Mouse (Mus musculus) adrenal gland, postnatal 10 days (tissue): ENCODE measurements around the gene Gba2. TPM values are rescaled to one million over a fixed set of nuclear protein-coding genes. Genes with fewer than 3 reads are reported as not detected.

Experiments
- DNase-seq: peaks from one replicate; pipeline ENCODE4 v3.0.0; 2021; ENCODE audit warnings: mixed read lengths
- total RNA-seq, 2 experiments: library from RNA; stranded (reverse); gene quantifications; 2 replicates each; pipeline ENCODE4 v1.2.3; 2021

Gba2 gene
- total RNA-seq, 2 experiments from 2014 or later: 10.5 to 15.4 TPM

DNA sequence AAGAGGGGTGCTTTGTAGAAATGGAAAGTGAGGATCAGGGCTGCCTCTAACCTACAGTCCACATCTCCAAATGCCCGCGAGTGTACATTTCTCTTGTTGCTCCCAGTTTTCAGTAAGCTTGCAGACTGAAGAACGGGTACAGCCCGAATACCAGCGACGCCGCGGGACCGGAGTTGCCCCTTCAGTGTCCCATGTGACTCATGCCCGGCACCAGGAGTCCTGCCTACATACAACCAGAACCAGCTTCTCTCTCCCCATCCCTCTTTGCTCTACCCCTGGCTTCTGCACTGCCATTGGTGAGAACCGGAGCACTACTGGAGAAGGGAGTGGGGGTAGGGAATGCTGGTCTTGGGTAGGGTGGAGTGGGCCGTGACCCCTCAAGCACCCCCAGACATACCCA lies 2.7 kb upstream of the Gba2 start:
- no peak for DNase-seq

DNA sequence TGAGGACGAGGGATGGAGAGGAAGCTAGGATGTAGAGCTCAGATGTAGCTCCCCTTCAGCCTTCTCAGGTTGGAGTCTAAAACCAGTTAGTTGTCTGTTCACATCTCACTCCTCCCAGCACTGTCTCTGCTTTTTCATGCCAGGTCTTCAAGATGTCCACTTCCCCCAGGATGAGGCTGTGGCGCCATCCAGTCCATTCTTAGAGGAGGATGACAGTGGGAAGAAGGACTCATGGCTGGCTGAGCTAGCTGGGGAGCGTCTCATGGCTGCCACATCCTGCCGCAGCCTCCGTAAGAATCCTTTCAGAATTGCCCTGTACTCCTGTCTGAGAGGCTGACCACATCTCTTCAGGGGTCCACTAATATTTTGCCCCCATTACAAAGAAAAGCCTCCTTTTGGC lies 2.0 kb upstream of the Gba2 start:
- DNase-seq: no peak

GRCm38 (mm10) chr4:43579731-43580130 lies 1.1 kb upstream of the Gba2 start:
- DNase-seq: no peak

- no peak for DNase-seq
Observed at GRCm38 (mm10) chr4:43579256-43579655, 583 bp upstream of the Gba2 start.

GRCm38 (mm10) chr4:43577237-43577881 lies 1.3 kb downstream of the Gba2 start:
- DNase-seq: no peak

GRCm38 (mm10) chr4:43575356-43575755 lies 3.3 kb downstream of the Gba2 start:
- DNase-seq: no peak

DNA sequence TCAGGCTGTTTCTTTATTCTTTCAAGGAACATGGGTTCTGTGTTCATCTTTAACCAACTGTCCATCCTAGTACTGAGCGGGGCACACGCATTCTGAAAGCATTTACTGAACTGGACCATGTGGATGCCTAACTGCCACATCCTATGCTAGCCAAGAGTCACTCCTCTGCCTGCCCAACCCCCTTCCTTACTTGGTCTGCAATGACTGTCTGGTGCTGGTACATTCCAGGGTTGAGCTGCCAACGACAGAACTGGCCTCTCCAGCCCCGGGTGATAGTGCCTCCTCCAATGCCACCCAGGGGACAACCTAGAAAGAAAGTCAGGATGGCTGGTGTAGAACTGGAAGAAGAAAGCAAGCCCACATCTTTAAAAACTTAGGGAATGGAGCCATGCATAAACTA lies 5.1 kb downstream of the Gba2 start:
- no peak for DNase-seq

DNA sequence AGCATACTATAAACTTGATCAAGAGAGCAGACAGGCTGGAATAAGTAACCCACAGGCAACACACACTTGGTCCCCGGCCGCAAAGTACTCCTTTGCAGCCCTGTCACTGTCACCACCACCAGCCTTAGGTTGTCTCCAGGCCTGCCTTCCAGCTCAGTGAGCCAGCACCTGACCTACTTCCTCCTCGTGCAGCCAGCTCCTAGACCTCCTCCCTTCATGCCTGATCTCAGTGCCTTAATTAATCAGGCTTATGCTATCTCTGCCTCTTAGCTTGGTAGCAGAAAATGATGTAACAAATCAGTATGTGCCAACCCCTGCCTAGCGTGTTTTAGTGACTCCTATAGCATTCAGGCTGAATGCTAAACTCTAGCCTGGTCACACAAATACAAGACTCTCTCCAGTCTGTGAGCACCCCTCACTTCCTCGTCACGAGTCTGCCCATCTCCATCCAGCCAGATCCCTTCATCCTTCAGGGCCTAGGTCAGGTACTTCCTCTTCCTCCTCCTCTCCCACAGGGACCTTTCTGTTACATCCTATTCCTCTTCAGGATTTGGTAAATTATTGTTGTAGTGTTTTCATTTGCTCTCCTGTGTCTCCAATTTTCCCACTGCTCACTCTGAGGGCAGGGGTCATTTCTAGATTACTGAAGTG lies 7.2 kb downstream of the Gba2 start:
- no peak for DNase-seq

- no peak for DNase-seq
Observed at GRCm38 (mm10) chr4:43567140-43567539, 11.5 kb downstream of the Gba2 start.

DNA sequence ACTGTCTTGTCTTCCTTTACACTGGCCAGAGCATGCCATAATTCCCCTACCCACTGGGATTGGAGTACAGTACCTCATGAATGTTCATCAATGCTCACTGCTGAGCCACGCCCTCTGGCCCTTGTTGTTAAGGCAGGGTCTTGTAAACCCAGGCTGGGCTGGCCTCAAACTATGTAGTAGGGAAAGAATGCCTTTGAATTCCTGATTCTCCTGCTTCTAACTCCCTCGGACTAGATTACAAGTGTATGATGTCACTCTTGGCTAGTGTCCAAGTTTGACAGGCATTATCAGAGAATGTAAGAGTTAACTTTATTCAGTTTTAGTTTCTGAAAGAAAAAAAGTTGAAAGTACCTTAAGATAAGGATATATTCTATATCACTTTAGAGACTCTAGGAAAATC lies 14.4 kb downstream of the Gba2 start:
- no peak for DNase-seq

DNA sequence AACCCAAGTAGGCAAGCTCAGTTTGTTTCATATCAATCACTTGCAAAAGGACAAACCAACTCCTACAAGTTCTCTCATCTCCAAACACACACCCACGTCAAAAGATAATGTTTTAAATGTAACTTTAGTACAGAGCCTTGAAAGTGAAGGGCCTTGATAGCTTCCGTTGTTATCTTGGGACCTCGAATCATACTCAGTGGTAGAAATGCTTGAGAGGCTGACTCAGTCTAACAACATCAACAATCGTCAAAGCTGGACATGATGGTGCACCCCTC lies 15.1 kb downstream of the Gba2 start:
- no peak for DNase-seq

DNA sequence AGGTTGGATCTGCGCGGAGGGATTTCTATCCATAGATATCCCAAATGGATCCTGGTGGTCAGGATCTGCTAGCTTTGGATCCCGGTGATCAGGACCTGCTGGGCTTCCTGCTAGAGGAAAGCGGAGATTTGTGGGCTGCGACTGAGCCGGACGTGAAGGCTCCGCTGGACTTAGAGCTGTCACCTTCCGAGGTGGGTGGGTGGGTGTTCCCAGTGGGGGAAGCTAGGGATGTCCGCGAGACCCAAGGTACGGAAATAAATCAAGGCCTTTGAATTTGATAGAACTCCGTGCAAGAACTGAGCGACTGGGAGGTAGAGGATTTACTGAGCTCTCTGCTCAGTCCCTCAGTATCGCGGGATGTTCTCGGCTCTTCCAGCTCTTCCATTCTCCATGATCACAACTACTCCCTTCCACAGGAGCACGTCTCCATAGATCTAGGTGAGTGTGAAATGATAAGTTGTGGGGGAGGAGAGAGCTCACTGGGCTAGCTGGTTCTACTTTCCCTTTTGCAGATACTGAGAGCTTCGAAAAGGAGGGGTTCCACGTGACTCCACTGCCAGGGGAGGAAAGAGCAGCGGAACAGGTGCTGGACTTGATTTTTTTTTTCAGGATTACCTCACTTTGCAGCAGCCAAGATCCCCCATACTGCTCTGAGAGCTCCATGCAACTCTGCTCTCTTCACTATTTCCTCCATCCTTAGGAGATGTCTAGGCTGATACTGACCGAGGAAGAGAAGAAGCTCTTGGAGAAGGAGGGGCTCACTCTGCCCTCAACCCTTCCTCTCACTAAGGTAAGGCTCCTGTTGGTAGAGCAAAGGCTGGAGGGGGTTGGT lies 15.7 kb downstream of the Gba2 start:
- no peak for DNase-seq

- peak; percentile 94 for DNase-seq
Observed at GRCm38 (mm10) chr4:43561997-43562768, 16.5 kb downstream of the Gba2 start, which contains the start of the genes Creb3 and Tln1. TSS of gene Creb3 (plus strand) at chr4:43562332. TSS of gene Tln1 (minus strand) at chr4:43562691.

DNA sequence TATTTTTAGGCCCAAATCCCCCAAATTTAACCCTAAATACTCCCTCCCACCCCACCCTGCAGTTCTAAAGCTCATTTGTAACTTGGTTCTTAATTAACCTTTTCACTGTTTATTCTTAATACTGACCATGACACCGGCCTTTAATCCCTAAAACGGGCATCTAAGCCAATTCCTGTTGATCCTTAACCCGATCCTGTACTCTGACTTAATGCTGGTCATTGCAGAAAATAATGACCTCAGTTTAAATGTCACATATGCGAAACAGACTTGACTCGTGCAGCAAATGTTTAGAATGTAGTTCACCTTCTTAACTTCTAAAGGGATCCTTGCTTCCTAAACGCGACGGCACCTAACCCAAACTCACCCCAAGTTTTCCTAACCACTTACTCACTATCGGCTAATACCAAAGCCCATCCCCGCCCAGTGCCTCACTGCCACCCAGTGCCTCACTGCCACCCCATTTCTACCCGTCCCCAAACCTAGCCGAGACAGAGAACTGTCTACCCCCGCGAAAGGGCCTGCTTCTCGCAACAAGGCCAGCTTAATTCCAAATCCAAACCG lies 17.2 kb downstream of the Gba2 start:
- no peak for DNase-seq

GRCm38 (mm10) chr4:43560976-43561375 lies 17.7 kb downstream of the Gba2 start:
- DNase-seq: no peak

DNA sequence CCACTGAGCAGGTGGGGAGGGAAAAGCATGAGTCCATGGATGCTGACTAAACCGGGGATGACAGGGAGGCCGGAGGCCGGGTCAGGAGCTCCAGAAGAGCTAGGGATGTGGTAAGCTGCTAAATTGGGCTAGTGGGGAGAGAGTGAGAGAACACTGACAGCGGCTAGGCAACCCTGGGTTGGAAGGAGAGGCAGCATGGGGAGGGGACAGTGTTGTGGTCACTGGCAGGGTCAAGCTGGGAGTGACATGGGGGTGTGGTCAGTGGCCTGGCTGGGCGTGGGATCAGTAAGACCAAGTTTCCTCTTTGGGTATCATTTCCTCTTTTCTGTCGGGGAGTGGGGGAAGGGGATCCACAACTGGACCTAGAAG lies 18.4 kb downstream of the Gba2 start:
- DNase-seq: peak; percentile 65

DNA sequence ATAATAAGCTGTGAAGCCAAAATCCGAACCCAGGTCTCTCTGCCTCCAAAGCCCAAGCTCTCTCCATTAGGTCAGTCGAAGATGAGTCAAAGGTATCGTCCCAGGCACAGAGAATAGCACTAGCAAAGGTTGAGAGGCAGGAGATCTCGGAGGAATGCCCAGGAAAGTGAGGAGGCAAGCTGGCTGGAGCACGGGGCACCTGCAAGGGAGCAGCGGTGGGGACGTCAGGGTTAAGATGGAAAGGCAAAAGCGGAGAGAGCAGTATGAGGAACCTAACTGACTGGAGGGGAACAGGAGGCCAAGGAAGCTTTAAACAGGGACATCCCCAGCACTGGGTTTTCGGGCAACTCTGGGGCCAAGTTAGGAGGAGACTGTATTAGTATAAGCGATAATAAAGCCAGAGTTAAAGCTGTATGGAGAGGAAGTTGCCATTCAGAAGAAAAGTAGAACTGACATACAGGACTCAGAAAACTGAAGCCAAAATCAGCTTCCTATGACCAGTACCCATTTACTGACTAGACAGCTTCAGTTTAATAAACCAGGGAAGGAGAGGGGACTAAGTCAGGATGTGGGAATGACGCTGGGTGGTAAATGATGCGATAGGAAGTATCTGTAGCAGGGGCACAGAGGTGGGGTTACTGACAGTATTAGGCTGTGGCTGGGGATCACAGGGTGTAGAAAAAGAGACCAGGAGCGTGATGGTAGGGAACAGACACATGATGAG lies 19.0 kb downstream of the Gba2 start:
- DNase-seq: peak; percentile 30

DNA sequence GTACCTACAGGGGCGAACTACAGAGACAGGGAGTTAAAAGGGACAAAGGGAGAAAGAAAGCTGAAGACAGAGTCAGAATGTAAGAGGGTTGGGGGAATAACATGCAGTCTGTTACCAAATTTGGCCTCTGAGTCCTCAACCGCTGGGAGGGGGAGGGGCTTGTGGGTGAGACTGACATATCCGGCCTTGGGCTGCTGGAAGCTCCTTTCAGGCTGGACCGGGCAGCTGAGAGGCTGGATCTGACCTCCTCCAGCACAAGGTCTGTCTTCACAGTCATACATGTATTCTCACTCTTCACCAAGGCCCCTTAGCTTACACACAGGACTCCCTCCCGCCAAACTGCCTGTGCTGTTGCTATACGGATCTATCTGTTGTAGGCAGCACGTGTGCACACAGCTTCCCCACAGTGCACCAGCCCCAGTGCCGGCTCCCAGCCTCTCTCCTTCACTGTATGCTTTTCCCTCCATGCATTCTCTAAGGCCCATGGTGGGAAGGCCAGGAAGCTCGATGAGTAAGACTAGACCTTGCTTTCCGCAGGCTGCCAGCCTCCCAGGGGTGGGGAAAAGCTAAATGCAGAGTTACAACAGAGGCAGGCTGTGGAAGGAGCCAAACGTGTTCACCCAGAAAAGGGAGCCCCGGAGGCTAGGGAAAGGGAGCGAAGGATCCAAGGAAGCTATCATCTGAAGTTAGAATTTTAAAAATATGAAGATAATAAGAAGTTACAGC lies 19.9 kb downstream of the Gba2 start:
- peak; percentile 87 for DNase-seq

- DNase-seq: peak; percentile 30
Observed at GRCm38 (mm10) chr4:43558028-43558630, 20.5 kb downstream of the Gba2 start.

GRCm38 (mm10) chr4:43555926-43556325 lies 22.7 kb downstream of the Gba2 start:
- no peak for DNase-seq

- no peak for DNase-seq
Observed at GRCm38 (mm10) chr4:43553891-43554290, 24.8 kb downstream of the Gba2 start.
